Mouse (Mus musculus): Measurements from ENCODE around the gene Mapk1ip1.

GRCm38 (mm10) chr7:138863950-138864572 lies 18.0 kb upstream of the Mapk1ip1 start:
- TF ChIP-seq POLR2A (IDR thresholded peaks at IDR 0.05; ENCODE audit: insufficient read depth, low read depth, low read length) (no peak), CTCF (IDR thresholded peaks at IDR 0.05) (no peak)

All from heart, adult 2 months (tissue).